Mouse (Mus musculus) brain, embryonic 14.5 days (tissue): ENCODE results near the gene Stk32c. TPM values are rescaled to one million over a fixed set of nuclear protein-coding genes. Genes with fewer than 3 reads are reported as not detected.
A peak's percentile ranks its signal among the peaks of the same experiment; 100 is the strongest.

ENCODE experiments used
- DNase-seq: peaks from one replicate; pipeline ENCODE4 v3.0.0-alpha.2; 2011; ENCODE audit warnings: low read depth
- CTCF ChIP-seq: fragments of 200-500 bp; IDR thresholded peaks from 2 replicates; pipeline ENCODE4 v1.5.1; 2012; ENCODE audit warnings: inconsistent platforms, mild to moderate bottlenecking, moderate library complexity, borderline replicate concordance; ENCODE audit not compliant: insufficient read depth, insufficient read length; ENCODE audit errors: extremely low read depth
- POLR2A ChIP-seq: fragments of 200-500 bp; IDR thresholded peaks from 2 replicates; pipeline ENCODE4 v1.6.1; 2012; ENCODE audit warnings: mild to moderate bottlenecking, inconsistent platforms, borderline replicate concordance; ENCODE audit not compliant: poor library complexity, insufficient read depth, insufficient read length, severe bottlenecking; ENCODE audit errors: extremely low read depth
- polyA plus RNA-seq: library from polyadenylated mRNA; depleted of rRNA; stranded (reverse); fragments of >200 nt; gene quantifications from 2 replicates; pipeline ENCODE4 v1.2.3, GENCODE M21; 2012

Gene Stk32c
- polyA plus RNA-seq, 1 experiment = 27.9 TPM

DNA sequence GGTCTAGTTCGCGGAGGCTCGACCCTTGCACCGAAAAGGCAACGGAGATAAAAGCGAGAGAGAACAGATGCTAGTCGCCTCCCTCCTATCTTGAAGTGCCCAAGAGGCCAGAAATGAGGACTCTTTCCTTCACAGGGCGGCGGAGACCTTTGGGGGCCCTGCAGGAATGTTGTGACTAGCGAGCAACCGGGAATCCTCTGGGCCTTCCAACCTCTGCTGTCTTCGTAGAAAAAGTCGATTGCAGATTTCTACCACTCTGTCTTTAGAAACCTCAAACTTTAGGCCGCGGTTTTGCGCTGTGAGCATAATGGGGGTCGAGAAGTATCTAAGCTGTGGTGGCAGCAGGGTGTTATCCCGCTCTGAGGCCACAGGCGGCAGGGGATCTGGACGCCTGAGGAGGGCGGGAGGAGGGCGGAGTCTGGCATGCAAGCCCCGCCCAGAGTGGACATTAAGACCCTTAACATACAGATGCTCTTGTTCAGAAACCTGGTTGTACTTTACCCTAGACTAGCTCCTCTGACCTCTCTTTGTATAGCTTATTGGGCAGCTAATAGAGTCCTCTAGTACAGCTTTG, 24.4 kb downstream of the Stk32c start:
- TF ChIP-seq POLR2A (no peak), CTCF (peak; percentile 31; the same call in 1 of the 2 replicates)
- DNase-seq = peak; percentile 57

- TF ChIP-seq CTCF = no peak
- no peak for TF ChIP-seq POLR2A
- peak; percentile 82 for DNase-seq
Observed at GRCm38 (mm10) chr7:139187771-139188633, 25.1 kb downstream of the Stk32c start.

- no peak for TF ChIP-seq CTCF
- TF ChIP-seq POLR2A = no peak
- DNase-seq = no peak
Observed at GRCm38 (mm10) chr7:139187277-139187676, 25.8 kb downstream of the Stk32c start.

DNA sequence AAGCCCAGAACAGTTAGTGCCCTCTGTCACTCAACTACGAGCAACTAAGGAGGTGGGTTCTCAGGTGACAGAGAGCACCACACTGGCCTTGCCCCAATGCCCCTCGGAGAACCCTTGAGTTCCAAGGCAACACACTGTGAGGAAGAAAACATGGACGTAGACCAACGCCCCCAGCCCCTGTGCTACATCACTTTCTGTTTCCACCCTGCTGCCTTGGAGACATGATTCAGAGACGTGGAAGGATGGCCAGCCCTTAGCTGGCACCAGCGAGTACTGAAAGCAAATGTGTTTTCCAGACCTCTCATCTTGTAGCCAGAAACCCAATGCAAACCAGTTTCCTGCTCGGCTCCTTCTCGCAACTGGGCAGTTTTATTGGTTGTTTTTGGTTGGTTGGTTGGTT, 26.7 kb downstream of the Stk32c start:
- DNase-seq = no peak
- TF ChIP-seq POLR2A (no peak), CTCF (no peak)

GRCm38 (mm10) chr7:139185971-139186370, 27.1 kb downstream of the Stk32c start:
- TF ChIP-seq POLR2A = no peak
- no peak for TF ChIP-seq CTCF
- DNase-seq = peak; percentile 14

GRCm38 (mm10) chr7:139184846-139185245, 28.3 kb downstream of the Stk32c start:
- no peak for DNase-seq
- TF ChIP-seq CTCF = no peak
- TF ChIP-seq POLR2A = no peak

DNA sequence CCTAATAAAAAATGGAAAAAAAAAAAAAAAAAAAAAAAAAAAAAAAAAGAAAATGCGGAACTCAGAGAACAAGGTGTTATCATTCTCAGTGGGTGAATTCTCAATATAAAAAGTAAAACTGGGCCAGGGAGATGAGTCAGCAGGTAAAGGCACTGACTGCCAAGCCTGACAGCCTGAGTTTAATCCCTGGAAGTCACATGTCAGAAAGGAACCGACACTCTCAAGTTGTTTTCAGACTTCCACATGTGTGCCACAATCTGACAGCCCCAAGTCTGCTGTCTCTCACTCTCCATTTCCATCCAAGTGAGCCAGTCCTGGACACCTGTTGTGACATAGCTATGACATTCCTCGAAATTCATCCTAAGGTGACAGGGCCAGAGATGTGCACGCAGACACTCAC, 28.7 kb downstream of the Stk32c start:
- no peak for DNase-seq
- TF ChIP-seq POLR2A (no peak), CTCF (no peak)

DNA sequence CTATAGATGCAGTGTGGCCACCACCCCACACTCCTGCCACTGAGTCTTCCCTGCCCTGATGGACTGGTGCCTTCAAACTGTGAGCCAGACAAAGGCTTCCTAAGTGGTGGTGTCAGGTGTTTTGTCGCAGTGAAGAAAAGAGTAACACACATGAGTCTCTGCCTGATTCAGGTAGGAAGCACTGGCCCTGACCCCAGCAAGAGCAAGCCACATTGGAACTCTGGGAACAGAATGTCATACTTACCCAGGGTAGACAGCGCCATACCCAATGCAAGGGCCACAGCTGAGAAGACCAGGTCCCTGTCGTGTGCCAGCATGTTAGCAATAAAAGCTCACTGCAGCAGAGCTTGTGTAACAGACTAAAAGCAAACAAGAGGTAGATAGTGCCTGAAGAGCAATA, 33.0 kb downstream of the Stk32c start:
- DNase-seq = no peak
- TF ChIP-seq POLR2A = no peak
- TF ChIP-seq CTCF = no peak

DNA sequence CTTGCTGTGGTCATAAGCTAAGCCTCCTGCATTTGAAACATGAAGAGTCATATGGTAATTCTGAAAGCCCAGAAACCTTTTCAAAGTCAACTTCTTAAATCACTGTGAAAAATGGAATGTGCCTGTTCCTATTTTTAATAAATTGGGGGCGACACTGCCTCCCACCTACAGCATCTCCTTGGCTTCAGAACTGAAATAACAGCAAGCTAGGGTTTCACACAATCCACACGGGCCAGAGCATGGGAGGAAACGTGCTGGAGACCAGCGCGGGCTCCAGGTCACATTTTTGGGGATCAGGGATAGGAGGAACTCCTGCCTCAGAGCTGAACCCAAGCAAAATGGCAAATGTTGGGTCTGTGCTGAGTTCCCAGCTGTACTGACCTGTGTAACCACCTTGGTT, 33.8 kb downstream of the Stk32c start:
- TF ChIP-seq CTCF (no peak), POLR2A (no peak)
- DNase-seq = no peak

- no peak for TF ChIP-seq POLR2A
- TF ChIP-seq CTCF = no peak
- DNase-seq = no peak
Observed at GRCm38 (mm10) chr7:139169143-139169542, 44.0 kb downstream of the Stk32c start.

DNA sequence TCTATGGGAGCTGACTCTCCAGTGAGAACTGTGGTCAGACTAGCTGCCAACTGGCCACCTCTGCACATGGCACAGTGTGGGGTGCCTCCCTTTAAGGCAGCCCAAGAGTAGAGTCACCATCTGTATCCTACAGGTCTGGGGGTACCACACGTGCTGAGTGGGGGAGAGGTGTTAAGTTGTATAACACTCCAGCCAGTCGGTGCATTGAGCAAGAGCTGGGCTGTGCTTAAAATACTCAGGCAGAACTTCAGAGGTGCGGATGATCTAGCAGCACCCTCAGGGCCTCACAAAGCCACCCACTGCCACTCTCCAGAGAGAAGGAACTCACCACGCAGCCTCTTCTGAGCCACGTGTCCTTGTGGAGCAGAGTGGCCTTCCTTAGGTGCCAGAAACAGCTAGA, 48.7 kb downstream of the Stk32c start:
- no peak for TF ChIP-seq CTCF
- no peak for TF ChIP-seq POLR2A
- no peak for DNase-seq

DNA sequence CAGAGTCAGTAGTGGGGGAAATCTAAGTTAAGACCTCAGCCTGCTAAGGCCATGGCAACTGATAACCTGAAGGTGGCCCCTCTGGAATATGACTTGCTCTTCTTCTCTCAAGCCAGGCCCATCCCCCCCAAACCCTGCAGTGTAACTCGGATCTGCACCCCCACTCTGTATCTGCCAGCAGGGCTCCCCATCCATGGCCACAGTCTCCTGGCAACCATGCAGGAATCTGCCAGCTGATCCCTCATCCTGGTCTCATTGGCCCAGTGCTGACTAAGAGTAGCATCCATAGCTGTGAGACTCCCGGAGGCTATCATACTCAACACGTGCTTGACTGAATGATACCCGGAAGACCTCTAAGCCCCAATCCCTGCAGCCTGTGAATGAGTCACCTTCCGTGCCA, 54.2 kb downstream of the Stk32c start:
- TF ChIP-seq CTCF = no peak
- DNase-seq = peak; percentile 53
